Mouse (Mus musculus) kidney, embryonic 14.5 days (tissue): ENCODE data around the gene Sox2. TPM values are rescaled to one million over a fixed set of nuclear protein-coding genes. Genes with fewer than 3 reads are reported as not detected.

Experiments used
- ATAC-seq: fragments of 200-750 bp; cut with Nextera tagmentation; 2 replicates; pipeline ENCODE4 v1.8.0; 2017; ENCODE audit warnings: moderate number of reproducible peaks, mild to moderate bottlenecking, moderate TSS enrichment, moderate library complexity; ENCODE audit not compliant: low FRiP score, low TSS enrichment
- H3K27ac ChIP-seq: fragments of 300-500 bp; sonication (generic); 2 replicates; pipeline ENCODE4 v1.5.1; 2014; ENCODE audit warnings: low read depth, mild to moderate bottlenecking, low read length, moderate library complexity, mixed read lengths
- H3K27me3 ChIP-seq: fragments of 300-500 bp; sonication (generic); 2 replicates; pipeline ENCODE4 v1.6.1; 2014; ENCODE audit warnings: mild to moderate bottlenecking, low read length; ENCODE audit not compliant: control insufficient read depth, insufficient read depth
- H3K36me3 ChIP-seq: fragments of 300-500 bp; sonication (generic); 2 replicates; pipeline ENCODE4 v1.6.1; 2014; ENCODE audit warnings: low read length, mixed read lengths; ENCODE audit not compliant: control insufficient read depth, insufficient read depth
- H3K4me1 ChIP-seq: fragments of 300-500 bp; sonication (generic); 2 replicates; pipeline ENCODE4 v1.6.1; 2014; ENCODE audit warnings: low read length, mixed read lengths; ENCODE audit not compliant: control insufficient read depth, insufficient read depth
- H3K4me2 ChIP-seq: fragments of 300-500 bp; sonication (generic); replicated peaks from 2 replicates; pipeline ENCODE4 v1.6.1; 2014; ENCODE audit warnings: low read depth, mild to moderate bottlenecking, low read length
- H3K4me3 ChIP-seq: fragments of 300-500 bp; sonication (generic); 2 replicates; pipeline ENCODE4 v1.5.1; 2014; ENCODE audit warnings: mild to moderate bottlenecking, low read length
- H3K9ac ChIP-seq: fragments of 300-500 bp; sonication (generic); 2 replicates; pipeline ENCODE4 v1.6.1; 2014; ENCODE audit warnings: low read depth, mild to moderate bottlenecking, low read length, moderate library complexity
- H3K9me3 ChIP-seq: fragments of 300-500 bp; sonication (generic); 2 replicates; pipeline ENCODE4 v1.6.1; 2016; ENCODE audit warnings: low read length; ENCODE audit not compliant: control insufficient read depth
- WGBS: fragments of 180-500 bp; shearing (Covaris S2); extraction: QIAGEN DNeasy Blood & Tissue Kit; methylation state at CpG from one replicate; pipeline ENCODE4 v1.1.7; 2014; 5-methylcytosine and 5-hydroxymethylcytosine counted together
- polyA plus RNA-seq: library from polyadenylated mRNA; unstranded; fragments of >200 nt; fragmentation: Nextera tagmentation; extraction: Ambion mirVana; gene quantifications from 2 replicates; pipeline ENCODE4 v1.2.1, GENCODE M21; 2014

Gene Sox2
- not detected in 2 replicates for polyA plus RNA-seq

DNA sequence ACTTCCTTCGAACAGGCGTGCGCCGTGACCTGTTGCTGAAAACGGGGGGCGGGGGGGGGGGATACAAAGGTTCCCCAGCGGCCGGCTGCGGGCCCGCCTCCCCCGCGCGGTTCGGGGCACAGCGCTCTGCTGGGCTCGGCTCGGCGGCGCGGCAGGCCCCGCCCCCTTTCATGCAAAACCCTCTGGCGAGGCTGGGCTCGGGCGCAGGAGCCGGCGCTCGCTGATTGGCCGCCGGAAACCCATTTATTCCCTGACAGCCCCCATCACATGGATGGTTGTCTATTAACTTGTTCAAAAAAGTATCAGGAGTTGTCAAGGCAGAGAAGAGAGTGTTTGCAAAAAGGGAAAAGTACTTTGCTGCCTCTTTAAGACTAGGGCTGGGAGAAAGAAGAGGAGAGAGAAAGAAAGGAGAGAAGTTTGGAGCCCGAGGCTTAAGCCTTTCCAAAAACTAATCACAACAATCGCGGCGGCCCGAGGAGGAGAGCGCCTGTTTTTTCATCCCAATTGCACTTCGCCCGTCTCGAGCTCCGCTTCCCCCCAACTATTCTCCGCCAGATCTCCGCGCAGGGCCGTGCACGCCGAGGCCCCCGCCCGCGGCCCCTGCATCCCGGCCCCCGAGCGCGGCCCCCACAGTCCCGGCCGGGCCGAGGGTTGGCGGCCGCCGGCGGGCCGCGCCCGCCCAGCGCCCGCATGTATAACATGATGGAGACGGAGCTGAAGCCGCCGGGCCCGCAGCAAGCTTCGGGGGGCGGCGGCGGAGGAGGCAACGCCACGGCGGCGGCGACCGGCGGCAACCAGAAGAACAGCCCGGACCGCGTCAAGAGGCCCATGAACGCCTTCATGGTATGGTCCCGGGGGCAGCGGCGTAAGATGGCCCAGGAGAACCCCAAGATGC is at the start of gene Sox2:
TSS of gene Sox2 (plus strand) at position 680 of the 895 bp plus-strand sequence.
- peak within 1 kb of the TSS; percentile 61 for H3K4me2 ChIP-seq
- peaks cover 86% of the 10 kb centered on the region for H3K27me3 ChIP-seq
- WGBS = under 1% methylated on average over 86 of the region's 86 CpGs
- no peak within 1 kb of the TSS for H3K27ac ChIP-seq
- no peaks in the 10 kb centered on the region for H3K9me3 ChIP-seq
- no peak within 1 kb of the TSS for H3K9ac ChIP-seq
- peak; percentile 86 for ATAC-seq
- H3K4me1 ChIP-seq = peaks cover 13% of the 10 kb centered on the region; the same call in 1 of the 2 replicates
- no peaks in the 10 kb centered on the region for H3K36me3 ChIP-seq
- peak within 1 kb of the TSS; percentile 32 for H3K4me3 ChIP-seq

DNA sequence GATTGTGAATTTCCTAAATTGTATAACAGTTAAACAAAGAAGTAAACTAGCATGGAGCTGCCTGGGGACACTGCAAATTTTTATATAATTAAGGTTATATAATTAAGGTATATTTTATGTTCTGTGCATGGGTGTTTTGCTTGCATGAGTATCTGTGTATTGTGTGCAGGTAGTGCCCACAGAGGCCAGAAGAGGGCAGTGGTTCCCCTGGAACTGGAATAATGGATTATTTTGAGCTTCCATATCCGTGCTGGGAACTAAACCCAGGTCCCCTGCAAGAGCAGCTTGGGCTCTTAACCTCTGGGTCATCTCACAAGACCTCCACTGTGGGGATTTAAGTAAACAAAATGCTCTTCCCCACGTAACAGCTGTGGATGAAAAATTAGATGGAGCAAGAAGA is 49.1 kb upstream of the Sox2 start:
- Histone ChIP-seq H3K9me3 (no peaks in the 10 kb centered on the region; the same call in 1 of the 2 replicates), H3K9ac (no peak overlapping the region), H3K4me3 (no peak overlapping the region), H3K4me2 (no peak overlapping the region), H3K4me1 (no peaks in the 10 kb centered on the region), H3K27me3 (no peaks in the 10 kb centered on the region), H3K36me3 (no peaks in the 10 kb centered on the region), H3K27ac (no peak overlapping the region)
- WGBS = 84% methylated on average over 2 of the region's 2 CpGs
- no peak for ATAC-seq

DNA sequence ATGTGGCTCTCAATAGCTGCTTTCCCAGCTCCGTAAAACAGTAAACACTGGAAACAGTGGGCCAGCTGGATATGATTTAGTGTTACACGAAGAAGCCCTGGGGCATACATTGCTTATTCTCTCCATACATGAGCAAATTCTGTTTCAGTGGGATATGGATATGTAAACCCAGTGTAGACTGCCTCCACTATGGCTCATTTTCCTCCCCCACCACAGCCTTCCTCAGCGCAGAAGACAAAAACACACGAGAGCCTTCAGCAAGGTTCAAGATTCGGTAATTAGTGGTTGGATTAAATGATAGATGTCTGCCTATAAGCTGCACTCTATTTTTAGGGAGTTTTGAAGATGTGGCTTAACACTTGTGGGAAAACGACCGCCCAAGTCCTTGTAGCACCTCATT is 36.1 kb upstream of the Sox2 start:
- WGBS = 90% methylated on average over 7 of the region's 7 CpGs

DNA sequence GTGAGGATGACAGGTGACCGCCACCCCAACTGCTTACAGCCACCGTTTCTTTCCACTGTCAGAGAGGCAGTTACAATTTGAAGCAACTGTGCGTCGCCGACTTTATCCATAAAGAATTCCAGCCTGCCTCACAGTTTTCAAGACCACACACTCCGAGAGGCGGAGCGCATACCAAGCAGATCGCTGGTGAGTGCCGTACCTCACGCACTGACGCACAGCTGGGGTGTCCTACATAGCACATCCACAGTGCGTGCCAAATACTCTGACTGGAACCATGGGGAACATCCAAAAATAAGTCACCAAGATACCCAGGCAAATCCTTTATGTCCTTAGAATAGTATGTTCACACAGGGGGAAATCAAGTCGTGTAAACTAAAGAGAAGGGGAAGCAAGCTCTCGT is 34.7 kb upstream of the Sox2 start:
- H3K27ac ChIP-seq = no peak overlapping the region
- ATAC-seq = no peak
- no peak overlapping the region for H3K4me3 ChIP-seq
- no peaks in the 10 kb centered on the region for H3K36me3 ChIP-seq
- H3K4me2 ChIP-seq = no peak overlapping the region
- no peaks in the 10 kb centered on the region for H3K9me3 ChIP-seq
- no peak overlapping the region for H3K9ac ChIP-seq
- WGBS = 80% methylated on average over 15 of the region's 15 CpGs
- H3K4me1 ChIP-seq = no peaks in the 10 kb centered on the region
- H3K27me3 ChIP-seq = no peaks in the 10 kb centered on the region

More for the DNA sequence above, 36.1 kb upstream of the Sox2 start:
- no peak overlapping the region for H3K4me2 ChIP-seq
- H3K27ac ChIP-seq = no peak overlapping the region
- no peaks in the 10 kb centered on the region for H3K27me3 ChIP-seq
- ATAC-seq = no peak
- H3K9me3 ChIP-seq = no peaks in the 10 kb centered on the region
- no peaks in the 10 kb centered on the region for H3K4me1 ChIP-seq
- no peaks in the 10 kb centered on the region for H3K36me3 ChIP-seq
- no peak overlapping the region for H3K9ac ChIP-seq
- no peak overlapping the region for H3K4me3 ChIP-seq

DNA sequence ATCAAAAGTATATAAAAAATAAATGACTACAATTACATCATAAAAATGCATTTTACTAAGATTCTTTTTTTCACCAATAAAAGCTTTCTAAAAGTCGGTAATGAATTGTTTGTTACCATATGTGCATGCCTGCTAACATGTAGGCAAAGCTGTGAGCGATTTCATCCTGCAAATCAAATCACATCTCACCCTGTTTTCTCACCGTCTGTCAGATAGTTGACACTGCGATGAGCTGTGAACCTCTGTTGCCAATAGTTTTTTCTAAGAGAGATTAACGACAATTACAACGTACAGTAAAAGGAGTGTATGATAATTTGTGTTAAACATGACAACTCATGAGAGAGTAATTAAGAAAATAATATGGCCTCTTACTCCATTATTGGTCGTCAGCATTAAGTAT is 31.3 kb upstream of the Sox2 start:
- no peak overlapping the region for H3K9ac ChIP-seq
- WGBS = 84% methylated on average over 7 of the region's 7 CpGs
- no peak overlapping the region for H3K27ac ChIP-seq
- H3K27me3 ChIP-seq = no peaks in the 10 kb centered on the region
- H3K9me3 ChIP-seq = no peaks in the 10 kb centered on the region
- no peak for ATAC-seq
- no peaks in the 10 kb centered on the region for H3K4me1 ChIP-seq
- H3K4me3 ChIP-seq = no peak overlapping the region
- no peak overlapping the region for H3K4me2 ChIP-seq
- H3K36me3 ChIP-seq = no peaks in the 10 kb centered on the region

DNA sequence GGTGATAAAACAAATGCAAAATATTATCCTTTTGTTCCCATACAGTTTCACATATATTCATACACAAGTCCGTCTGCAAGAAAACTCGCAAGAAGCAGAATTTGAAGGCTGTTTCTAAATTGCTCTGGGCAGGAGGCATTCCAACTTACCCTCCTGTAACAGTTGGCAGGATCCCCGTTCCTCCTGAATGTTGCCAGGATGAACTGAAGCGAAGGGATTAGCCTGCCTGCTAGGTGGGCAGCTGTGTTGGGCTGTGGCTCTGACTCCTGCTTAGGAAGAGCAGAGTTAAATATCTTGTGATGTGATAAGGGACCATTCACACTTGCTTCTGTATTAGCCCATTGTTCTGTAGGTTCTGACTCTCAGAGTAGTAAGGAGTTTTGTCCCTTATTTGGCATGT is 30.1 kb upstream of the Sox2 start:
- no peaks in the 10 kb centered on the region for H3K36me3 ChIP-seq
- no peaks in the 10 kb centered on the region for H3K4me1 ChIP-seq
- no peak overlapping the region for H3K9ac ChIP-seq
- H3K27me3 ChIP-seq = no peaks in the 10 kb centered on the region
- 82% methylated on average over 4 of the region's 4 CpGs for WGBS
- H3K4me2 ChIP-seq = no peak overlapping the region
- H3K9me3 ChIP-seq = no peaks in the 10 kb centered on the region
- H3K27ac ChIP-seq = no peak overlapping the region
- no peak for ATAC-seq
- no peak overlapping the region for H3K4me3 ChIP-seq

DNA sequence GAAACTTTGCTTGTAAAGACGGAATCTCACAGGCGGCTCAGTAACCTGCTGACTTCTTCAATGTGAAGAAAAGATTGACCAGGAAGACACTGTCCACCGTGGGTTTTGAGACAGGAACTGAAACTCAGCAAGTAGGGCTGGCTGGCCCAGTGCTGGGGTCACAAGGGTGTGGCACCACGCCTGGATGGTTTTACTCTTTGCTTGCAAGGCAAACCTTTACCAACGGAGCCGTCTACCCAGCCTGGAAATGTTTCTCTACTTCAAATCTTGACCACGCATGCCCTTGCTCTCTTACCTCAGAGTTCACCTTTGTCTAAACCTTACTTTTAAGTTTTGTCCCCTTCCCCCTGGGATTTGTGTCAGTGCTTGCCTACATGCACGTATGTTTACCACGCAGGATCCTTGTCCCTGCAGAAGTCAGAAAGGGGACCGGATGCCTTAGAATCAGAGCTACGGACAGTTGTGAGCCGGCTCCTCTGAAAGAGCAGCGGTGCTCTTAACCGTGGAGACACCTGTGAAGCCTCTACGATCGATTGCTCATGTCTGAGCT is 25.4 kb upstream of the Sox2 start:
- Histone ChIP-seq H3K4me2 (no peak overlapping the region), H3K27ac (no peak overlapping the region), H3K36me3 (no peaks in the 10 kb centered on the region), H3K9ac (no peak overlapping the region), H3K27me3 (no peaks in the 10 kb centered on the region), H3K9me3 (no peaks in the 10 kb centered on the region), H3K4me3 (no peak overlapping the region), H3K4me1 (no peaks in the 10 kb centered on the region)
- WGBS = 89% methylated on average over 16 of the region's 16 CpGs
- no peak for ATAC-seq

DNA sequence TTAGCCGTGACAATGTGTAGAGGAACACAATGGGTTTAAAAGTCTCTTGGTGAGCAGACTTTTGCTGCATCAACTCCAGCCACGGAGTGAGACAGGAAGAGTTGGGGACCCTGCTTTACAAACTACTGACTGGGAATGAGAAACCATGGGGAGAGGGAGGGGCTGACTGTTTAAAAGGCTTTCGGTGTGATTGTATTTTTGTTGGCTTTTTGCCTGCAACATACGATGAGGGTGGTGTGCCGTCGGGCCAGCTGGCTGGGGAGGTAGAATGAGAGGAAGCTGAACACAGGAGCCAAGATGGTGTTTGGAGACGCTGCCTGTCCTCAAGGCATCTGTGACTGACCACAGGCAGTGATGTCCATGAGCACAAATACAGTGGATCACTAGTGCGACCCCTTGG is 23.7 kb upstream of the Sox2 start:
- Histone ChIP-seq H3K27me3 (no peaks in the 10 kb centered on the region), H3K36me3 (no peaks in the 10 kb centered on the region), H3K4me3 (no peak overlapping the region), H3K9ac (no peak overlapping the region), H3K27ac (no peak overlapping the region), H3K4me1 (no peaks in the 10 kb centered on the region), H3K9me3 (no peaks in the 10 kb centered on the region), H3K4me2 (no peak overlapping the region)
- ATAC-seq = no peak
- WGBS = 68% methylated on average over 8 of the region's 8 CpGs

DNA sequence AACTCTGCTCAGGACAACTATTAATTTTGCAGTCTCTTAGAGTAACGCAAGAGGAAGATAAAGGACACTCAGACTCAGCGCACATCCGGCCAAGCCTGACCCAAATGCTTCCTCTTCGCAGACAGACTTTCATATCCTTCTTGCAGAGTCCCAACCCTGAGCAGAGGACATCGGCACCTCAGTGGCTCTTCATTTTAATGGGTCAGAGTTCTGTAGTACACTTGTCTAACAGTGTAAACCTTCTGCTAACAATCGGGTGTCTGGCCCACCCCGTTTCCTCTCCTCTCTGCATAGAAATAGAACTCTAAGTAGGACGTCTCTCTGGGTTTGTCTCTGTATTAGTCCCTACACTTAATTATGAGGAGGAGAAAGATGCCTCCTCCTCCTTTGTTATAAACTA is 20.2 kb upstream of the Sox2 start:
- no peak overlapping the region for H3K9ac ChIP-seq
- no peak overlapping the region for H3K27ac ChIP-seq
- H3K4me1 ChIP-seq = no peaks in the 10 kb centered on the region
- H3K36me3 ChIP-seq = no peaks in the 10 kb centered on the region
- no peak for ATAC-seq
- peaks cover 7% of the 10 kb centered on the region; the same call in 1 of the 2 replicates for H3K27me3 ChIP-seq
- H3K4me3 ChIP-seq = no peak overlapping the region
- WGBS = 73% methylated on average over 8 of the region's 8 CpGs
- H3K9me3 ChIP-seq = no peaks in the 10 kb centered on the region
- no peak overlapping the region for H3K4me2 ChIP-seq
